Mouse (Mus musculus) embryonic fibroblast, embryonic 13.5 days (primary cell): ENCODE measurements at regions not wholly inside any gene's neighbourhood (a gene's known extent, or its start where the extent isn't known, plus 50 kb on each side); places are given as distances from the start of the nearest gene placed in this dataset.

Experiments
- CTCF ChIP-seq: IDR thresholded peaks from 2 replicates; pipeline ENCODE4 v1.5.1; 2011; ENCODE audit warnings: mild to moderate bottlenecking, control low read depth, low read length, moderate library complexity, borderline replicate concordance; ENCODE audit not compliant: insufficient read depth
- POLR2A ChIP-seq: IDR thresholded peaks from 2 replicates; pipeline ENCODE4 v1.6.1; 2011; ENCODE audit warnings: low read depth, mild to moderate bottlenecking, control low read depth, low read length, moderate library complexity

GRCm38 (mm10) chr6:133963264-133963663 lies 72.2 kb upstream of the Etv6 start:
- TF ChIP-seq POLR2A (no peak), CTCF (no peak)
